Mouse (Mus musculus) intestine, embryonic 14.5 days (tissue): ENCODE results near the gene Sugp1. TPM values are rescaled to one million over a fixed set of nuclear protein-coding genes. Genes with fewer than 3 reads are reported as not detected.

Source experiments
- ATAC-seq: fragments of 200-750 bp; cut with Nextera tagmentation; replicated peaks from 2 replicates; pipeline ENCODE4 v1.8.0; 2017; ENCODE audit warnings: low read depth, moderate number of reproducible peaks, moderate TSS enrichment, moderate library complexity; ENCODE audit not compliant: low FRiP score, low TSS enrichment
- DNase-seq: peaks from one replicate; pipeline ENCODE4 v3.0.0-alpha.2; 2018; ENCODE audit warnings: low spot score
- H3K27ac ChIP-seq: fragments of 300-500 bp; sonication (generic); 2 replicates; pipeline ENCODE4 v1.5.1; 2014; ENCODE audit warnings: low read depth, mild to moderate bottlenecking, control low read depth
- H3K27me3 ChIP-seq: fragments of 300-500 bp; sonication (generic); replicated peaks from 2 replicates; pipeline ENCODE4 v1.6.1; 2014; ENCODE audit warnings: low read length, control low read depth; ENCODE audit not compliant: control insufficient read depth, insufficient read depth
- H3K36me3 ChIP-seq: fragments of 300-500 bp; sonication (generic); 2 replicates; pipeline ENCODE4 v1.6.1; 2014; ENCODE audit warnings: low read length, control low read depth; ENCODE audit not compliant: control insufficient read depth, insufficient read depth
- H3K4me1 ChIP-seq: fragments of 300-500 bp; sonication (generic); replicated peaks from 2 replicates; pipeline ENCODE4 v1.6.1; 2014; ENCODE audit warnings: low read length, control low read depth, mixed read lengths; ENCODE audit not compliant: control insufficient read depth, insufficient read depth
- H3K4me2 ChIP-seq: fragments of 300-500 bp; sonication (generic); 2 replicates; pipeline ENCODE4 v1.6.1; 2014; ENCODE audit warnings: low read length
- H3K4me3 ChIP-seq: fragments of 300-500 bp; sonication (generic); 2 replicates; pipeline ENCODE4 v1.5.1; 2014; ENCODE audit warnings: low read depth, low read length, control low read depth, mixed read lengths
- H3K9ac ChIP-seq: fragments of 300-500 bp; sonication (generic); 2 replicates; pipeline ENCODE4 v1.6.1; 2014; ENCODE audit warnings: mild to moderate bottlenecking, low read length
- H3K9me3 ChIP-seq: fragments of 300-500 bp; sonication (generic); 2 replicates; pipeline ENCODE4 v1.6.1; 2016; ENCODE audit warnings: low read length, control low read depth; ENCODE audit not compliant: control insufficient read depth
- WGBS: fragments of 180-500 bp; shearing (Covaris S2); extraction: QIAGEN DNeasy Blood & Tissue Kit; methylation state at CpG from one replicate; pipeline ENCODE4 v1.1.7; 2014; 5-methylcytosine and 5-hydroxymethylcytosine counted together
- polyA plus RNA-seq: library from polyadenylated mRNA; unstranded; fragments of >200 nt; fragmentation: Nextera tagmentation; extraction: Ambion mirVana; gene quantifications from 2 replicates; pipeline ENCODE4 v1.2.1, GENCODE M21; 2014

Gene Sugp1
- polyA plus RNA-seq, 1 experiment from 2014 or later, result 34.2 TPM

DNA sequence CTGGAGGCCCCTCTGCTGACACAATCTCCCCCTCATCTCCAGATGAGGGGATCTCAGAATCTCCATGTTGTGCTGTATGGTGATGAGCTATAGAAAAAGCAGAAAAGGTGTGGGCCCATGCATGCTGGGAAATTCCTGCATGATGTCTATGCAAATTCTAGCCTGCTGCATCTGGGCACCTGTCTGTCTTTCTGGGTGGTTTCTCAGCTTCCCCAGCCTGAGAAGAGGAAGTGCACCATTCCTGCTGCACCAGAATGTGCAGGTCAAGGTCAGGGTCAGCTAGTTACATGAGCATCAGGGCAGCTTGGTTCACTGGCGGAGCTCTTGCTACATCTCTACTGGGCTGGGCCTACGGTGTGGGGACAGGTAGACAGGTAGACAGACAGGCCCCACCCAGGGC is 67.8 kb downstream of the Sugp1 start:
- Histone ChIP-seq H3K4me3 (no peak overlapping the region), H3K36me3 (no peaks in the 10 kb centered on the region), H3K9ac (no peak overlapping the region), H3K27ac (no peak overlapping the region), H3K27me3 (peaks cover 55% of the 10 kb centered on the region), H3K4me2 (no peak overlapping the region), H3K9me3 (no peaks in the 10 kb centered on the region), H3K4me1 (no peaks in the 10 kb centered on the region)
- ATAC-seq (no peak), DNase-seq (no peak)
- 82% methylated on average over 2 of the region's 2 CpGs for WGBS

DNA sequence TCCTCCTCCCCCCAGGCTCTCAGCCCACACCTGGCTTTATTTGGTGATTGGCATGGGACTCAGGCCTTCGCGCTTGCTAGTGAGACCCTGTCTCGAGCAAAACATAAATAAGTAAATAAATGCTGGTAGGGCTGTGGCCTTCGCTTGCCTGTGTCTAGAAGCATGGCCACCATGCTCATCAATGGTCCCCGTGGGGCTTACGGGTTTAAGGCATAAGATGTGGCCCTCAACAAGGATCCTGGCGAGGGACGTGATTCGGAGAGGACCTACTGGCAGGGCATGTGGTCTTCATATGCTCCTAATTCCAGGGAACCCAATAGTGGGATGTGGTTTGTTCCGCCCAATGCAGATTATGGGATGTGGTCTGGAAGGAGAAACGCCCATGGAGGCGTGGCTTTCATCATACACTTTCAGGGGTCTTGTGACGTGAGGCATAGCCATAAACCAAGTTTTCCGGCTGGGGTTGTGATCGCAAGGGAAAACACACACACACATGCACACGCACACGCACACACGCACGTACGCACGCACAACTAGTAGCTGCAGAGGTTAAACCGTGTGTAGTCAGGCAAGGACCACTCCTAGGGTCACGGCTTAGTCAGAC is 68.7 kb downstream of the Sugp1 start:
- WGBS, result 45% methylated on average over 23 of the region's 23 CpGs
- no peak overlapping the region for H3K4me3 ChIP-seq
- peaks cover 61% of the 10 kb centered on the region for H3K27me3 ChIP-seq
- H3K27ac ChIP-seq, result no peak overlapping the region
- no peaks in the 10 kb centered on the region for H3K36me3 ChIP-seq
- no peaks in the 10 kb centered on the region for H3K9me3 ChIP-seq
- ATAC-seq (no peak), DNase-seq (no peak)
- no peaks in the 10 kb centered on the region for H3K4me1 ChIP-seq
- H3K4me2 ChIP-seq, result no peak overlapping the region
- H3K9ac ChIP-seq, result no peak overlapping the region

DNA sequence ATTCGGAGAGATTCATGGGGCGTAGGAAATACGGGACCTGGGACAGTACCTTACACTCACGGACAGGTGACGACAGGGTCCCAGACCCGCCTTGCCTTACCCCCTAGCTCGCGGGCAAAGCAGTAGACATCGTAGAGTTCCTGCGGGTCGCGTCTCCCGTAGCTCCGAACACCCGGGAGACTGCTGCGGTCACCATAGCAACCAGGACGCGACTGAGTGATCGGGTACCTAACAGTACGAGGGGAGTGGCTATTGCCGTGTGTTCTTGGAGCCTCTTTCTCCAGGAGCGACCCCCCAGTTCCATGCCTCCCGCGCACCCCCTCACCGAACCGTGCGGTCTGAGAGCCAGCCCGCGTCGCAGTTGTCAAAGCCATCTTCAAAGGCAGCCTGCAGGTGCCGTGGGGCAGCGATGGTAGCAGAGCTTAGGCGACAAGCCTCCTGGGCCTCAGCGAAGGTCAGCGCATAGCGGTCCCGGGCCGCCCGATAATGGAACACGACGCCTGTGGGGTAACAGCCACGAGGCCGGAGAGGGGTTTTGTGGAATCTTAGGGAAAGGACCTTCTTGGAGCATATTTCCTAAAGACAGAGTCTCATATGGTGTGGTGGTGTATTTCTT is 69.9 kb downstream of the Sugp1 start:
- Histone ChIP-seq H3K9ac (no peak overlapping the region), H3K27ac (no peak overlapping the region), H3K4me3 (no peak overlapping the region), H3K27me3 (peaks cover 71% of the 10 kb centered on the region), H3K4me1 (no peaks in the 10 kb centered on the region), H3K9me3 (no peaks in the 10 kb centered on the region), H3K4me2 (no peak overlapping the region), H3K36me3 (no peaks in the 10 kb centered on the region)
- no peak for DNase-seq
- 11% methylated on average over 43 of the region's 43 CpGs for WGBS
- no peak for ATAC-seq

DNA sequence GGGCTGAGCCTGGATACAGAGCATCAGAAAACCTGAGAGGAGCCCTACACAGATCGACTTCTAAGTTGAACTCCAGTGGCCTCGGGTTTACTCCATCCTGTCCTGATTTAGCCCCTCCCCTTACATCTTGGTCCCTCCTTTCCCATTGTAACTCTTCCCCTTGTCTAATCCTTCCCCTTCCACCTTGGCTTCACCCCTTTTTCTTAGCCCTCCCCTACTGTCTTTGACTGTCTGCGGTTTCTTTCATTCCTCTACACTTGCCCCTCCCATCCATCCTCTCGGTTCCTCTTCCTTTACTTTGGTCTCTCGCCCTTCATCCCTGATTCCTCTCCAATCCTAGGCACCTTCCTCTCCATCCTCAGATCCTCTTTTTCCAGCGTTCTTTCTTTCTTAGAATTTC is 71.9 kb downstream of the Sugp1 start:
- Histone ChIP-seq H3K9me3 (no peaks in the 10 kb centered on the region), H3K27ac (no peak overlapping the region), H3K4me2 (no peak overlapping the region), H3K36me3 (no peaks in the 10 kb centered on the region), H3K4me3 (no peak overlapping the region), H3K9ac (no peak overlapping the region), H3K27me3 (peaks cover 91% of the 10 kb centered on the region), H3K4me1 (no peaks in the 10 kb centered on the region)
- DNase-seq (no peak), ATAC-seq (no peak)
- whole genome bisulfite sequencing, result 23% methylated on average over 6 of the region's 6 CpGs

DNA sequence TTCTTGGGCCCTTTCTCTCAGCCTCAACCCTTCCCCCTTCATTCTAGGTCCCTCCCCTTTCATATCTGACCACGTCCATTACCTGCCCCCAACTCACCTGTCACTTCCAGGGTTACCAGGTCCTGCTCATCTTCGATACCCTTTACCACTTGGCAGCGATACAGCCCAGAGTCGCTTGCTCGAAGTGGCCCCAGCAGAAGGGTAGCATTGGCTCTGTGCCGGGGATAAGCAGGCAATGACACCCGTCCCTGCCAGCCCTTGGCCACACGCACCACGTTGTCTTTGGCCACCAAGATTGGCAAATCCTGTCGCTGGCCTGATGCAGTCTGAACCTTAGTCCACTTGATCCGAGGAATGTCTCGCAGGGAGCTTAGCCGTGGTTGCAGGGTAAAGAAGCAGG is 72.3 kb downstream of the Sugp1 start:
- no peak overlapping the region for H3K4me2 ChIP-seq
- H3K9ac ChIP-seq, result no peak overlapping the region
- DNase-seq (no peak), ATAC-seq (no peak)
- no peaks in the 10 kb centered on the region for H3K9me3 ChIP-seq
- peaks cover 93% of the 10 kb centered on the region for H3K27me3 ChIP-seq
- no peaks in the 10 kb centered on the region for H3K36me3 ChIP-seq
- 67% methylated on average over 13 of the region's 13 CpGs for WGBS
- H3K27ac ChIP-seq, result no peak overlapping the region
- H3K4me1 ChIP-seq, result no peaks in the 10 kb centered on the region
- H3K4me3 ChIP-seq, result no peak overlapping the region

DNA sequence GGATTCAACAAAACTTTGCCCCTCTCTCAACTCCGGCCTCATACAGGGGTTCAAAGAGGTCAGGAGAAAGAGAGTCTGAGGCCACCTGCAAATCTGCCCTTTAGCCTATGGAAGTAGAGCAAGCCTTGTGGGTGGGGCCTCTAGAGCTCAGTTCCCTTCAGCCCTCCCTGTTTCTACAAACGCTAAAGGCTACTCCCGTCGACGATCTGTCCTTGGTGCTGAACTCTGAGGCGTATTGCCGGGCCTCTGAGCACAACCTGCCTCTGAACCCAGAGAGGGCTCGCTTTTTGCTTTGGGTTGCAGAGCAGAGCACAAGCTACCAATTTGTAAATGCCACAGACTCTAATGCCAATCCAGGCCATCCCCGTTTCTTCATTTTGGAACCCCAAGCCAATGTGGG is 75.0 kb downstream of the Sugp1 start:
- H3K27ac ChIP-seq, result no peak overlapping the region
- DNase-seq, result peak; percentile 75
- H3K4me1 ChIP-seq, result no peaks in the 10 kb centered on the region
- no peak overlapping the region for H3K4me3 ChIP-seq
- H3K4me2 ChIP-seq, result no peak overlapping the region
- no peaks in the 10 kb centered on the region for H3K9me3 ChIP-seq
- no peaks in the 10 kb centered on the region for H3K36me3 ChIP-seq
- H3K27me3 ChIP-seq, result peaks cover 71% of the 10 kb centered on the region
- WGBS, result 8% methylated on average over 9 of the region's 9 CpGs
- H3K9ac ChIP-seq, result no peak overlapping the region
- ATAC-seq, result no peak

DNA sequence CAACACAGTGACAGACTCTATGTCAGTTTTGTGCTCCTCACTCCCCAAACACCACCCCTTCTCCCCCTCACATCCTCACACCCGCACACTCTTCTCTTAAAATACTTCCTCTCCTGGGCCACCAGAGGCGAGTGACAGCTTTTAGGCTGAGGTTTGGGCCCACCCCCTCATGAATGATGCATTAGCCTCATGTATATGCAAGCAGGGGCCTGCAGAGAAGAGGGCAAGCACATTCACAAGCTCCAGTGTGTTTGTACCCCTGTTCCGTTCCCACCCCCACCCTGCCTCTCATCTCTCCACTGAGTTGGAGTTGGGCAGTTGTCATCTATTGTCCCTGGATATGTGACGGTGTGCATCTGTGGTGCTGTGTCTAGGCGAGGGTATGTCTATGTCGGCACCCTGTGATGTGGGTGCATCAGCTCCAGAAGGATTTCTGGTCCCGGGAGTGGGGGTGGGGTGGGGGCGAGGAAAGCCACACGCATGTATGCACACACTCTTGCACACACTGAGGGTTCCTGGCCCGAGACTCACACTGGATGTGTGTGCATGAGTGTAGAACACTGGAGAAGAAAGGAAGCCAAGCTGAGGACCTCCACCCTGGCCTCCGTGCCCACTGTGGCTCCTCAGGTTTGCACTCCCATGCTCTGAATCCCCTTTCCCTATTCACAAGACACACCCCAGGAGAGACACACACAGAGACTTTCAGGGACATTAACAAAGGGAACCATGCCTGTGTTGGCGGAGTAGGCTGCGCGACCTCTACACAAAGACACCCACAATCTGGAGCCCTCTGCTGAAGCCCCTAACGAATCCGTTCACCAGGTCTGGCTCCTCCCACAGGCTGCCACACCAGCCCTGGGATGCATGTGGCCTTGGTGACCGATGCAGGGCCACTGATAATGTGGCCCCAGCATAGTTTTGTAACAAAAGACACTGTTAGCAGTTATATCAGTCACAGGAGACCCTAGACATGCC is 76.4 kb downstream of the Sugp1 start:
- Histone ChIP-seq H3K4me2 (no peak overlapping the region), H3K27ac (no peak overlapping the region), H3K4me3 (no peak overlapping the region), H3K9me3 (no peaks in the 10 kb centered on the region), H3K9ac (no peak overlapping the region), H3K4me1 (no peaks in the 10 kb centered on the region), H3K27me3 (peaks cover 57% of the 10 kb centered on the region), H3K36me3 (no peaks in the 10 kb centered on the region)
- DNase-seq (no peak), ATAC-seq (no peak)
- 15% methylated on average over 17 of the region's 17 CpGs for WGBS

DNA sequence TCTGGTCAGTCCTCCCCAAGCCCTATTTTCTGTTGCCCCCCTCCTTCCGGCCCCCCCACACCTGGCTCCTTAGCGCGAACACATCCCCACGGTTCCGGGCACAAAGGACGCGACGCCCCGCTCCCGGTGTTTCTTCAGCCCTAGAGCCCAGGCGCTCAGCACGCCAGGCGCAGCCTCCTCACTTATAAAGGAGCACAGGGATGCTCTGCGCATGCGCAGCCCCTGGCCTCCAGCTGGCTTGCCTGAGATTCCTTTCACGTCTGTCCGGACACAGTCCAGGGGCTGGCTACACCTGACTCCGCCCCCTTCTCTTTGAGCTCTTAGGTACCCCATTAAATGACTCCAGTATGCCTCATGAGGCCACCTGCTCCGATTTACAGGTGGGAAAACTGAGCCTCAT is 78.1 kb downstream of the Sugp1 start, which contains the start of gene Ncan:
Gene Ncan, minus strand, starts transcription at position 207 of the 400 bp plus-strand sequence.
- DNase-seq (peak; percentile 80), ATAC-seq (peak; percentile 76)
- 2% methylated on average over 19 of the region's 19 CpGs for WGBS
- Histone ChIP-seq H3K4me3 (no peak within 1 kb of the TSS), H3K27ac (no peak within 1 kb of the TSS), H3K9ac (no peak within 1 kb of the TSS), H3K4me2 (peak within 1 kb of the TSS; percentile 29), H3K36me3 (no peaks in the 10 kb centered on the region), H3K27me3 (peaks cover 45% of the 10 kb centered on the region), H3K4me1 (no peaks in the 10 kb centered on the region), H3K9me3 (no peaks in the 10 kb centered on the region)
